Mouse (Mus musculus): ENCODE measurements at regions not wholly inside any gene's neighbourhood (a gene's known extent, or its start where the extent isn't known, plus 50 kb on each side); places are given as distances from the start of the nearest gene placed in this dataset.
"Not testable (repeated sequence)": the region's sequence is repeated elsewhere in the genome, so short reads cannot be mapped to it uniquely, and the experiment has no call there.

GRCm38 (mm10) chr4:4397410-4397809 lies 320.1 kb upstream of the Sdr16c6 start:
- peak in 1 of 2 experiments; percentile 40 for DNase-seq (ENCODE audit: low spot score in 2 of 2)
- intact Hi-C loops (cut with DNase I) = no loop called here

GRCm38 (mm10) chr4:4380024-4380590 lies 302.8 kb upstream of the Sdr16c6 start:
- DNase-seq (ENCODE audit: low spot score in 2 of 2) = no peak
- intact Hi-C loops (cut with DNase I) = no loop called here

GRCm38 (mm10) chr4:4335216-4335615 lies 257.9 kb upstream of the Sdr16c6 start:
- no peak for DNase-seq (ENCODE audit: low spot score in 2 of 2)
- intact Hi-C loops (cut with DNase I) = no loop called here

GRCm38 (mm10) chr4:4333472-4334123 lies 256.3 kb upstream of the Sdr16c6 start:
- intact Hi-C loops (cut with DNase I) = no loop called here
- DNase-seq (ENCODE audit: low spot score in 2 of 2) = no peak

- intact Hi-C loops (cut with DNase I) = no loop called here
- DNase-seq (ENCODE audit: low spot score in 2 of 2) = no peak
Observed at GRCm38 (mm10) chr4:4331105-4331504, 253.8 kb upstream of the Sdr16c6 start.

- intact Hi-C loops (cut with DNase I) = no loop called here
- no peak for DNase-seq (ENCODE audit: low spot score in 2 of 2)
Observed at GRCm38 (mm10) chr4:4315651-4316411, 238.5 kb upstream of the Sdr16c6 start.

GRCm38 (mm10) chr4:4311496-4311895 lies 234.2 kb upstream of the Sdr16c6 start:
- intact Hi-C loops (cut with DNase I) = no loop called here

GRCm38 (mm10) chr4:4306922-4307321 lies 229.6 kb upstream of the Sdr16c6 start:
- intact Hi-C loops (cut with DNase I) = loop anchor here (5.0 kb wide), 1 partner anchor 165 kb away; no protein-coding TSS in a partner anchor
- no peak for DNase-seq (ENCODE audit: low spot score in 2 of 2)

More at GRCm38 (mm10) chr4:4311496-4311895, 234.2 kb upstream of the Sdr16c6 start:
- no peak for DNase-seq (ENCODE audit: low spot score in 2 of 2)

GRCm38 (mm10) chr4:4305740-4306249 lies 228.5 kb upstream of the Sdr16c6 start:
- DNase-seq (ENCODE audit: low spot score in 2 of 2) = peak in 1 of 2 experiments; percentile 34
- intact Hi-C loops (cut with DNase I) = loop anchor here (5.0 kb wide), 1 partner anchor 163 kb away; no protein-coding TSS in a partner anchor

- DNase-seq (ENCODE audit: low spot score in 2 of 2) = no peak
- intact Hi-C loops (cut with DNase I) = loop anchor here (5.0 kb wide), 1 partner anchor 162 kb away; no protein-coding TSS in a partner anchor
Observed at GRCm38 (mm10) chr4:4304666-4305065, 227.3 kb upstream of the Sdr16c6 start.

- no peak for DNase-seq (ENCODE audit: low spot score in 2 of 2)
- intact Hi-C loops (cut with DNase I) = no loop called here
Observed at GRCm38 (mm10) chr4:4300189-4300879, 223.0 kb upstream of the Sdr16c6 start.

- intact Hi-C loops (cut with DNase I) = no loop called here
- DNase-seq (ENCODE audit: low spot score in 2 of 2) = no peak
Observed at GRCm38 (mm10) chr4:4299631-4300030, 222.3 kb upstream of the Sdr16c6 start.

- intact Hi-C loops (cut with DNase I) = no loop called here
- no peak for DNase-seq (ENCODE audit: low spot score in 2 of 2)
Observed at GRCm38 (mm10) chr4:4249601-4250000, 172.3 kb upstream of the Sdr16c6 start.

- intact Hi-C loops (cut with DNase I) = no loop called here
- DNase-seq (ENCODE audit: low spot score in 2 of 2) = no peak
Observed at GRCm38 (mm10) chr4:4247669-4248068, 170.3 kb upstream of the Sdr16c6 start.

- intact Hi-C loops (cut with DNase I); DNase-seq (ENCODE audit: low spot score in 2 of 2): not testable (repeated sequence)
Observed at GRCm38 (mm10) chr4:4242306-4242980, 165.1 kb upstream of the Sdr16c6 start.

- no peak for DNase-seq (ENCODE audit: low spot score in 2 of 2)
- intact Hi-C loops (cut with DNase I) = no loop called here
Observed at GRCm38 (mm10) chr4:4226209-4226608, 148.9 kb upstream of the Sdr16c6 start.

- intact Hi-C loops (cut with DNase I) = no loop called here
- DNase-seq (ENCODE audit: low spot score in 2 of 2) = no peak
Observed at GRCm38 (mm10) chr4:4219701-4220100, 142.4 kb upstream of the Sdr16c6 start.

- DNase-seq (ENCODE audit: low spot score in 2 of 2) = peak in 1 of 2 experiments; percentile 54
- intact Hi-C loops (cut with DNase I) = no loop called here
Observed at GRCm38 (mm10) chr4:4211892-4212291, 134.6 kb upstream of the Sdr16c6 start.

GRCm38 (mm10) chr4:4205158-4205557 lies 127.8 kb upstream of the Sdr16c6 start:
- intact Hi-C loops (cut with DNase I) = loop anchor here (10.0 kb wide), 1 partner anchor 230 kb away; no protein-coding TSS in a partner anchor
- no peak for DNase-seq (ENCODE audit: low spot score in 2 of 2)
